Mouse (Mus musculus) Patski (cell line): ENCODE data around the gene Dnajb13. TPM values are rescaled to one million over a fixed set of nuclear protein-coding genes. Genes with fewer than 3 reads are reported as not detected.

ENCODE experiments used
- ATAC-seq: fragments of 100-300 bp; one replicate; pipeline ENCODE4 v1.8.0; 2021
- CTCF ChIA-PET: fragments of 350-600 bp; sonication (Branson Sonifier 250); formaldehyde crosslinking; loops from one replicate; lab custom pipeline; 2022; ENCODE audit warnings: inconsistent platforms; lab: Charles Lee
- POLR2A ChIA-PET: fragments of 350-600 bp; sonication (Branson Sonifier 250); formaldehyde crosslinking; loops from one replicate; lab custom pipeline; 2022; ENCODE audit warnings: antibody characterized with exemption, inconsistent platforms; lab: Charles Lee
- DNase-seq: peaks from one replicate; pipeline ENCODE4 v3.0.0-alpha.2; 2011; ENCODE audit warnings: low read depth, low spot score
- H3K27me3 ChIP-seq: fragments of 371-371 bp; one replicate; pipeline ENCODE4 v1.5.1; 2021
- CTCF ChIP-seq: fragments of 100-300 bp; IDR thresholded peaks from one replicate; pipeline ENCODE4 v1.5.1; 2021
- in situ Hi-C: fragments of 300-500 bp; cut with MboI; formaldehyde crosslinking; loops from 3 replicates; pipeline ENCODE4 v1.11.1; 2018; ENCODE audit warnings: low pct_unique_long_range_greater_than_20kb, mixed read lengths
- polyA plus RNA-seq: library from polyadenylated mRNA; unstranded; gene quantifications from one replicate; pipeline ENCODE4 v1.2.3, GENCODE M21; 2021

Dnajb13 gene
- polyA plus RNA-seq, result 0.05 TPM

DNA sequence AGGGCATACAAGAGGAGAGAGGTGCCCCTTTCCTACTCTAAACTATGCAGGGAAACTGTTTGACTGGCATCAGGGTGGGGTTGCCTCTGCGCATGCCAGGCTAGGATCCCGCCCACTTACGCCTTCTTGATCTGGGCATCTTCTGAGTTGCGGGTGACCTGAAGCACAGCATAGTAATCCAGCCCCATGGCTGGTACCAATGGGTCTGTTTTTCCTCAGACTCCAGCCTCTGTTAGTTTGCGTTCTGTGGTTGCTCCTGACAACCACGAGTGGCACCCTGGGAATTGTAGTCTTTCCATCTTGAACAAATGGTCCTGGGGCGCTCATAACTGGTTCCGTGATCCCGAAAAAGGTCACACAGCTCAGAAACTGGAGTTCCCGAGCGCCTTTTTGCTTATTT, at the start of gene Dnajb13:
Gene Dnajb13 (minus strand): TSS at position 388 of the 400 bp plus-strand sequence.
- ChIA-PET POLR2A (no interaction called here), CTCF (no interaction called here)
- TF ChIP-seq CTCF, result no peak
- in situ Hi-C loops, result no loop called here
- DNase-seq (no peak), ATAC-seq (no peak)
- H3K27me3 ChIP-seq, result peaks cover 7% of the 10 kb centered on the region

DNA sequence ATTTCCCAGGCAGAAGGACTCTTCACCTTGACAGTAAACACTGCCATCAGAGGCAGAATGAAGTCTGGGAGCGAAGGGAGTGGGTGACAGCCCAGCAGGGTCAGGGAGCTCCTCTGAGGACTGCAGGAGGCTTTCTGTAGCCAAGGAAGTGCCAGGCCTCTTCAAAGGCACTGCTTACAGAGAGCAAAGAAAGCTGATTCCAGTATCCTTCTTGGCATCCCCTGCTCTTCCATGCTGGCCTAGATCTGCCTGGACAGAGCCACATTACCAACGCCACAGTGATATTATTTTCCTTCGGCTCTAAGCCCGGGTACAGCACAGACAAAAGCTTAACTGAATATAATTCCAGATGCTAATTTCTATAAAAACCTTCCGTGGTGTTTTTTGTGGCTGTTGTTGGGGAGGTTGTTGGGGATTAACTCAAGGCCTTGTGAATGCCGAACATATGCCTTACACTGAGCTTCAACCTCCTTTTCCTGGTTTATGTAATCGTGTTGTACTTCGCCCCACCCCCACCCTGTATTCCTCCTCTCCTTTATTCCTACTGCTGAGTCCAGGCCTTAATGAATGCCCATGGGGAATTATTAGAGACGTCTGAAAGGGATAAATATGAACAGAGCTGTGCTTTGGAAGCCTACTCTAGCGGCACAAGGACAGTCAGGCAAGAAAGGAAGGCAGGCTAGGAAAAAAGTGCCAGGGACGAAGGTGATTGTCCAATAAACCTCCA, 47.3 kb upstream of the Dnajb13 start:
- ChIA-PET CTCF (no interaction called here), POLR2A (no interaction called here)
- in situ Hi-C loops, result no loop called here
- no peak for ATAC-seq
- no peak for TF ChIP-seq CTCF
- no peaks in the 10 kb centered on the region for H3K27me3 ChIP-seq
- no peak for DNase-seq

DNA sequence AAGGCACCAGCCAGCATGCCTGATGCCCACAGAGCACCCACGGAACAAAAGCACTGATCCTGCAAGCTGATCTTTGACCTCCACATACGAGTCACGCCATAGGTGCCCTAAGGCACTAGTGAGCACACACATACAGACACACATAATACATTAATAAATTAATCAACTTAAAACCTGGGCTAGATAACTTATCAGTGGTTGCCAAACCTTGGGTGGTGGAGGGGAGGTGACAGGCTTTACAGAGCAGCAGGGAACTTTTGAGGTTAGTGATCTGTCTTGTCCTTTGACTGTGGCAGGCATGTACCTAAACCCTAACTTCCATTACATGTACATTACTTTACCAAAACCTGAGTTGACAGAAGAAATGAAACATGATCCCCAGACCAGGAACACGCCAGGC, 44.6 kb upstream of the Dnajb13 start:
- DNase-seq (no peak), ATAC-seq (no peak)
- no peaks in the 10 kb centered on the region for H3K27me3 ChIP-seq
- ChIA-PET CTCF (no interaction called here), POLR2A (no interaction called here)
- TF ChIP-seq CTCF, result no peak
- in situ Hi-C loops, result no loop called here

DNA sequence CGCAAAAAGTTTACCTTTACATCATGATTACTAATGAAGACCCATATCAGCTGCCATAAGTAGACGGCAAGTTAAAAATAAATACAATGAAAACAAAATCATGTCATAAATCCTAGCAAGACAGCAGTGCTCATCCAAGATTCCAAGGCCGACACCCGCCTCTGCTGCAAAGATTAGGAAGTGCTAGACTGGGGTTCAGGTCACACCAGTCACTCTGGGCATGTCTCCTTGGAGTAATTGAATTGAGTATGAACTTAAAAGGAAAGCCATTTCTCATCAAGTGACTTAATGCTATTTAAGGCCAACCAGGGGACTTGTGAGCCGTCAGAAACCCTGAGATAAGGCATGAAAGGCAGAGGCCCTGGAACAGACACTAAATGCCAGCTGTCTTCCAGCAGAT, 42.5 kb upstream of the Dnajb13 start:
- CTCF ChIA-PET, result interaction anchor here (0.8 kb wide), 1 partner anchor 13 kb away, joined by 3 read pairs; no protein-coding TSS in a partner anchor
- DNase-seq (no peak), ATAC-seq (no peak)
- H3K27me3 ChIP-seq, result no peaks in the 10 kb centered on the region
- TF ChIP-seq CTCF, result no peak
- in situ Hi-C loops, result no loop called here
- POLR2A ChIA-PET, result interaction anchor here (0.7 kb wide), 1 partner anchor 110 kb away, joined by 3 read pairs; no protein-coding TSS in a partner anchor

DNA sequence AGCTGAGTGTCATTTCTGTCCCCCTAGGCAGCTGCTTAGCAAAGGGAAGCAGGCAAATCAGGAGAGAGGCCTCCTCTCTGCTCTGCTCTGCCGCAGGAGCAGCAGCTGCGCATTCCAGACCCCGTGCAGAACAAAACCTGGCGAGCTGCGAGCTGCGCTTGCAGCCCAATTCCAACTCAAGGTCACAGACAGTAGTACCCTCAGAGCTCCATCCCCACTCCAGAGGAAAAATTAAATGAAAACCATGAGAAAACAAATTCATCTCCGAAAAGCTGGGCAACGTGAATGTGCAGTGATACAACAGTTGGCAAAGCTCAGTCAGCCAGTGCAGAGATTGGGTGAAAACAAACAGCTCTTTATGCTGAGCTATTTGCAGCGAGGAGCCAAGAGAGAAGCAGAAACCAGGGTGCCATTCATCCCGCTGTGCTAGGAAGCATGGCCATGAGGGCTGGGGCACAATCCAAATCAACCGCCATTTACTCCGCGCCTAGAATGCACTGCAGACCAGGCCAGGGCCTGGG, 40.7 kb upstream of the Dnajb13 start:
- CTCF ChIA-PET, result interaction anchor here (0.8 to 2.1 kb wide), 4 partner anchors 11 to 89 kb away, joined by 3 to 7 read pairs (median 4); no protein-coding TSS in a partner anchor
- in situ Hi-C loops, result no loop called here
- ATAC-seq (no peak), DNase-seq (no peak)
- TF ChIP-seq CTCF, result no peak
- no peaks in the 10 kb centered on the region for H3K27me3 ChIP-seq
- POLR2A ChIA-PET, result no interaction called here

DNA sequence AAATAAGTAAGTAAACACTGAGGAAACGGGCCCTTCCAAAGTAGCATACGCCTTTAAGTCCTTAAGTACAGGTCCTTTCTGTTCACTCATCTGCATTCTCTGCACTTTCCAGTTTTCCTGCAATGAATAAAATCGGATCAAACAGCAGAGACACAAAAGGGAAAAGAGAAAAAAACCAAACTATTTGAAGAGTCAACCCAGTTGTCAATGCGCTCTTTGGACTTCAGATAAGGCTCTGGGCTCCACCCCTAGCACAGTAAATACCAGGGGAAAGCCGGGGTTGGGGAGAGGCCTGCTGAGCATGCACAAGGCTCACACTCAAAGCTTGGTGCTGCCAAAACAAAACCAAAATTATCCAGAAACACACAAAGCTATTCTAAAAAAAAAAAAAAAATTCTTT, 40.2 kb upstream of the Dnajb13 start:
- CTCF ChIA-PET, result interaction anchor here (0.8 to 2.1 kb wide), 6 partner anchors 10 to 89 kb away, joined by 3 to 7 read pairs (median 3); no protein-coding TSS in a partner anchor
- TF ChIP-seq CTCF, result no peak
- DNase-seq (no peak), ATAC-seq (no peak)
- POLR2A ChIA-PET, result no interaction called here
- in situ Hi-C loops, result no loop called here
- H3K27me3 ChIP-seq, result no peaks in the 10 kb centered on the region

DNA sequence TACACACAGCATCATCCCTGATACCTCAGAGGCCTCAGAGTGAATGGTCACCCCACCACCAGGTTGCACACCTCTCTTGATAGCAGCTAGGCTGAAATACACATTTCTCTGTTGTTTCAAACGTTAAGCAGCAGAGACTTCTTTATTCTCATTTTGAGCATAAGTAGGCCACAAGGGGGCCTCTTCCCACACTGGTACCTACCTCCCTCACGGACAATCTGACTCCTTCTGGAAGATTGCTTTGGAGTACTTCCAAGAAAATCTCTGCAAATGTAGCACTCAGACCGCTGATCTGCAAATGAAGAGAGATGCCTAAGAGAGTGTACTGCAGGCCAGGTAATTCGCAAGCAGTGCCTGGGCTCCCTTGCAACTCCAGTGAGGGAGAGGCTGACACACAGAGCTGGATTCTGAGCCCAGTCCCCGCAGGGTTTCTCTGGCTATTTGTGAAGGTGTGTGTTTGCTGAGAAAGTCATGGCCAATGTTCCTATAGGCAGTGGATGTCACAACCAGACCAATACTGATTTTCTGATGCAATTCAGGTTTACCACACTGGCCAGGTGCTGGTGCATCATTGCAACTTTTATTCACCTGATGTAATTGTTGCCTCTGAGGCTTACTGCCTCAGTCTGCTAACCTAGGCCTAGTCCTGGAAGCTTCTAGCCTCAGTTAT, 35.7 kb upstream of the Dnajb13 start:
- POLR2A ChIA-PET, result no interaction called here
- DNase-seq (no peak), ATAC-seq (no peak)
- peak; percentile 57 for TF ChIP-seq CTCF
- CTCF ChIA-PET, result interaction anchor here (1.0 kb wide), 1 partner anchor 94 kb away, joined by 3 read pairs; no protein-coding TSS in a partner anchor
- in situ Hi-C loops, result no loop called here
- H3K27me3 ChIP-seq, result no peaks in the 10 kb centered on the region

DNA sequence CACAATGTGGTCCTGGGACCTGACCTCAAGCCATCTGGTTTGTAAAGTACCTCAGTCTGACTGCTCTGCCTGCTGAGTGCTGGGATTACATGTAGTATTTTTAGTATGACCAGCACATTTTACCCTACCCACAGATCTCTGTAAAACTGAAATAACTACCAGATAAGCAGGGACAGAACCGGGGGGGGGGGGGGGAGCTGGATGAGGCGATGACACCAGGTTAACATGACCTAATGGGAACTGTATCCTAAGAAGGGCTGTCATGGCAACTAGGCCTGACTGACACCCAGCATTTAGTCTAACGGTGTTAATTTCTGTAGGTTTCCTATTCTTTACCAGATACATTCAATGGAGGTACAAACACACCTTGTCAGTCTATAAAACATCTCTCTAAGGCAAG, 35.0 kb upstream of the Dnajb13 start:
- DNase-seq (no peak), ATAC-seq (no peak)
- in situ Hi-C loops, result no loop called here
- CTCF ChIA-PET, result interaction anchor here (1.0 kb wide), 1 partner anchor 94 kb away, joined by 3 read pairs; no protein-coding TSS in a partner anchor
- no peaks in the 10 kb centered on the region for H3K27me3 ChIP-seq
- POLR2A ChIA-PET, result no interaction called here
- TF ChIP-seq CTCF, result no peak

DNA sequence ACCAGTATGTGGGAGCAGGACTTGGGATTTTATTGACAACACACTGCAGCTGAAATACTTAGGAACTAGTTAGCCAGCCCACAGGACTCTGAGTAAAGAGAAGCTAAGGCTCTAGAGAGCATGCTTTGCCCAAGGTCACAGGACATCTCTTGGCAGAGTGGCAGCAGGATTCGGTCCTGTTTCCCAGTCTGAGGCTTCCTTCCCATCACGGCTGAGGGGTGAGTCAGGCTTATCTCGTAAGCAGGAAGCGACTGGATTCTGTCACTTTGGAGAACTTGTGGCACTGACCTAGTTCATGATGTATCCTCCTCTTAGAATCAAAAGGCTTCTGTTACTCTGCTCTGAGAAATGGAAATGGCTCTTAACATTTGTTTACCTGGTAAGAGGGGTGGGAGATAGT, 32.9 kb upstream of the Dnajb13 start:
- H3K27me3 ChIP-seq, result no peaks in the 10 kb centered on the region
- in situ Hi-C loops, result no loop called here
- TF ChIP-seq CTCF, result no peak
- CTCF ChIA-PET, result interaction anchor here (0.8 to 1.7 kb wide), 2 partner anchors 23 to 27 kb away, joined by 3 to 4 read pairs; no protein-coding TSS in a partner anchor
- DNase-seq, result no peak
- POLR2A ChIA-PET, result no interaction called here
- ATAC-seq, result no peak

DNA sequence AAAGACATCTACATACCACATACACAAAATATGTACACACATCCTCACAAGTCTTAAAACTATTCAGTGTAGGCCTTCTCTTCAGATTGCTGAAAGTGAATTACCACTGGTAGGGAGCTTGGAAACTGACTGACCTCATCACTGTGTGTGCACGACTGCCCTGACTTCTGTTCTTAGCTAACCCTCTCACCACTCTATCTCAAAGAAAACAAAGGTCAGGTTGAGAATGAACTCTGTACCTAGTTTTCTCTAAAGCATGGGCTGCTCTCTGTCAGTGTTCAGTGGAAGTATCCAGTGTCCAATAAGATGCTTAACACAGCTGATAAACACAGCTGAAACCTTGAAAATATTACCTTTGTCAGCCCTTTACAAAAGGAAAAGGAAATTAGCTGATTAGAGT, 29.7 kb upstream of the Dnajb13 start:
- POLR2A ChIA-PET, result no interaction called here
- no peak for ATAC-seq
- TF ChIP-seq CTCF, result no peak

More for the DNA sequence above, 29.7 kb upstream of the Dnajb13 start:
- DNase-seq, result no peak
- CTCF ChIA-PET, result interaction anchor here (0.7 kb wide), 1 partner anchor 11 kb away, joined by 3 read pairs; no protein-coding TSS in a partner anchor
- in situ Hi-C loops, result no loop called here
- no peaks in the 10 kb centered on the region for H3K27me3 ChIP-seq
